Mouse (Mus musculus) MN1 (cell line): ENCODE measurements around the gene Ajap1.

Source experiments
- DNase-seq: peaks from one replicate; pipeline ENCODE4 v3.0.0-alpha.2; 2016; ENCODE audit warnings: low spot score

Gene Ajap1

GRCm38 (mm10) chr4:153482459-153483338 lies at the start of gene Ajap1:
Gene Ajap1 (minus strand): TSS chr4:153482811.
- no peak for DNase-seq

GRCm38 (mm10) chr4:153530536-153530935 lies 47.9 kb upstream of the Ajap1 start:
- no peak for DNase-seq

DNA sequence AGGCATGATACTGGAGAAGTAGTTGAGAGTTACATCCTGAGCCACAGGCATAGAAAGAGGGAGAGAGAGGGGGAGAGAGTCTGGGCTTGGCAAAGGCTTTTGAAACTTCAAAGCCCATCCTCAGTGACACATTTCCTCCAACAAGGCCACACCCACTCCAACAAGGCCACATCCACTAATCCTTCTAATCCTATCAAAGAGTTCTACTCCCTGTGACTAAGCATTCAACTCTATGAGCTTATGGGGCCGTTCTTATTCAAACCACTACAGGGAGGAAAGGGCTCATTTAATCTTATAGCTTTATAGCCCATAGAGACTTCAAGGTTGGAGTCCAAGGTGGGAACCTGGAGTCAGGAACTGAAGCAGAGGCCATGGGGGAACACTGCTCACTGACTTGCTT lies 39.0 kb upstream of the Ajap1 start:
- DNase-seq = no peak

- DNase-seq = no peak
Observed at GRCm38 (mm10) chr4:153519888-153520287, 37.3 kb upstream of the Ajap1 start.

DNA sequence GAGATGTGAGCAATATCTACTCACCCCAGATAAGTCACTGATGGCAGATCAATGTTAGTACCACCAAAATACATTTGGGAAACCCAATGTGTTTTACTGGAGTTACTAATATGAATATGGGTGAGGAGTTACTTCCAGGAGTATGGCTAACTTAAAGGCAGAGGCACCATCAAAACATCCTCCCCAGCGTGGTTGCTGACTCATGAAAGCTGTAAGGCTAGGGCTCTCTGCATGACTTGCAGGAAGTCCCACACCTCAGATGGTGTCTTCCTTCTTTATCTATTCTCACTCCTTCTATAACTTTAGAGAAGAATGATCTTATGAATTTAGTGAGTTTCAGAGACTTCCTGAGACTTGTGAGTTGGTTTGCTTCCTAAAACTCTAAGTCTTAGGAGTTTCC lies 36.7 kb upstream of the Ajap1 start:
- DNase-seq = no peak

DNA sequence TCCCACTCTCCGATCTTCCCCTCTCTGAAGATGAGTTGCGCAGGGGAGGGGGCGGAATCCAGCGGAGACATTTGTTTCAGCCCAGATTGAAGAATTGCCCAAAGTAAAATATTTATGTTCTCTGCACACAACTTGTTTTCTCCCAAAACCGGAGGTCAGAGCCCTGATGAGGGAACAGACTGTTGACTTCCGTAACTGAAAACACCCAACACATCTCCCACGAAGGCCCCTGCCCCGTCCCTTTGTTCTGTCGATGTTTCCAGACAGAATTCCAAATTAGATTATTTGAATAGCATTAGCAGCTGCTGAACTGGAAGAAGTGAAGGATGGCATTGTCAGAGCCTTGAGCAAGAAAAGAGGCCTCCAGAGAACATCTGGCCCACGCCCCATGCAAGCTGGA lies 33.2 kb upstream of the Ajap1 start:
- DNase-seq = no peak

DNA sequence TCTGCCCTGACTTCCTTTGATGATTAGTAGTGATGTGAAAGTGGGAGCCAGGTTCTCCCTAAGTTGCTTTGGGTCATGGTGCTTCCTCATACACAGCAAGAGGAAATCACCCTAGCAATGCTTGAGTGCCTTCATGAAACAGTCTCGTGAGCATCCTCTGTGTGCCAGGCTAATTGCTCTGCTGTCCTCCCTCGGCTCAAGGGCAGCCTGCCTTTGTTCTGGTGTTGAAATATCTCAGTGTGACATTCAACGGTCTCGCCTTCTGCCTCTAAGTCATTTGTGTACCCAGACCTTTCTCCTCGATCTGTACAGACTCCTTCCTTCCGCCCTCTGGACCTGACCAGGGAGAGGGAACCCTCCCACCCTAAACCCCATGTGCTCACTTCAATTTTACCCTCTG lies 31.5 kb upstream of the Ajap1 start:
- DNase-seq = no peak

- no peak for DNase-seq
Observed at GRCm38 (mm10) chr4:153511530-153511929, 28.9 kb upstream of the Ajap1 start.

GRCm38 (mm10) chr4:153501936-153502335 lies 19.3 kb upstream of the Ajap1 start:
- no peak for DNase-seq

DNA sequence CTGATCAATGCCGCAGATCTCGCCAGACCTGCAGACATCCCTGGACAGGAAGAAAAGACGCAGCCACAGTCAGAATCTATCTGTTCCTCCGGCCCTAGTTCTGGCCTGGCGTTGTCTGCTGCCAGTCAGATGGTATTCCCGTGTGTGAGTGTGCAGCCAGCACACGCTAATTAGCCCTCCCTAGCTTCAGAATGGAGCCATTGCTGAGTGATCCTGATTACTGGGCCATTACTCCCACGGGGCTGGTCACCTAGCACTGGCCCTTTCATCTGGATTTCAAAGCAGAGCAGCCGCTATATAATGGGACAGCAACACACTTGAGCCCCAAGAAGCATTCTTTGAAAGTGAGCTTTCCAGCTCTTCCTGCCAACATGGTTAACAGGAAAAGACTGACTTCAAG lies 9.8 kb upstream of the Ajap1 start:
- no peak for DNase-seq

GRCm38 (mm10) chr4:153489116-153489515 lies 6.5 kb upstream of the Ajap1 start:
- DNase-seq = no peak

- DNase-seq = no peak
Observed at GRCm38 (mm10) chr4:153485913-153486312, 3.3 kb upstream of the Ajap1 start.

GRCm38 (mm10) chr4:153484392-153484791 lies 1.8 kb upstream of the Ajap1 start:
- DNase-seq = no peak

- no peak for DNase-seq
Observed at GRCm38 (mm10) chr4:153481361-153482234, 1.0 kb downstream of the Ajap1 start.

DNA sequence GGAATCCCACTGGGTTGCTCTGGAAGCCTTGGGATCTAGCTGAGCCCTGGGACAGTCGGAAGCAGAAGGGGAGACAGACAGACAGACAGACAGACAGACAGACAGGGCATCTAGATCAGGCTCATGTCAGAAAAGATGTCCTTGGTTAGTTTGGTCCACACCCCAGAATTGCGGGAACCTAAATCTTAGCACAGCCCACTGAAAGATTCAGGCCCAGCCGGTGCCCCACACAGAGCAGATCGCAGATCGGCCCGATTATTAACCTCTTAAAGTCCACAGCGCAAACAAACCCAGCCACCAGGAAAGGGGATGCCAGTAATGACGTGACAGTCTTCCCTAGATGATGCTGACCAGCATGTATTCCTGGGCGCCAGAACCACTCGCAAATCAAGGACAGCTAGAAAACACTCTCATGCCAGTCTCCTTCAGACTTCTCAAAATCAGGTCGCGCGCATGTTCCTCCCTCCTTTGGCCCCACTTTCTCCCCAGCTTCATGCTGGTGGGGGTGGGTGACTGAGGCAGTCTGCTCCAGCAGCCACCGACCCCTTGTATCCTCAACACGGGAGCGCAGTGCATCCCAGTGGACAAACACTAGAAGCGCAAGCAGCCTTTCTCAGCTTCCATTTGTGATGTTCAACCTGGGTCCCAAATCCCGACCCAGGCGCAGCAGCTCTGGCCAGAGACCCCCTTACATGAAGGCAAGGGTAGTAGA lies 1.9 kb downstream of the Ajap1 start:
- DNase-seq = no peak

GRCm38 (mm10) chr4:153479144-153479543 lies 3.5 kb downstream of the Ajap1 start:
- no peak for DNase-seq

DNA sequence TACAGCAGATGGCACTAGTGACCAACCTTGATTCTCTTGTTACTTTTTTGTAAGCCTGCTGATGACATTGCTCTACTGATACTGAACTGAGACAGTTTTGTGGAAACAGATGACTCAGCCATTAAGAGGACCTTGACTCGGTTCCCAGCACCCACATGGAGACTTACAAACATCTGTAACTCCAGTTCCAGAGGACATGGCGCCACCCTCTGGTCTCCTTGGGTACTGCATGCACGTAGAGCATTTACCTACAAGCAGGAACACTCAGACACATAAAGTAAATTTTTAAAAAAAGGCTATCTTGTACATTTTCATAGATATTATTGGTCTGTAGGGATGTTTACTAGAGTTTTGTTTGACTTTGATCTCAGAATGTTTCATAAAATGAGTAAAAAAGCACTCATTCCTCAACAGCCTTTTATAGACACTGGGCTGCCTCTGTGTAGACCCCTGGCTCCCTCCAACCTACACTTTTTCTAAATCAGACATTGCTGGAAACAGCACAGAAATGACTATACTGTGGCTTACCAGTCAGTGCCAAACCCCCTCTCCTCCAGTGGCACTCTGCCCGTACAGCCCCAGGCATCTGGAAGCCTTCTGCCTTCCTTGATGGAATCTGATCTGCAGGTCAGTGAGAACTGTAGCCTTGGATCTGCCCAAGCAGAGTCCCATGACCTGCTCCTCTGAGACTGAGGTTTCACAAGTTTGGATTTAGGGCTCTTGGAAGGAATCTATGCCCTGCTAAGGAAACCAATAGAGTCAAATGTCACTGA lies 8.9 kb downstream of the Ajap1 start:
- DNase-seq = no peak

DNA sequence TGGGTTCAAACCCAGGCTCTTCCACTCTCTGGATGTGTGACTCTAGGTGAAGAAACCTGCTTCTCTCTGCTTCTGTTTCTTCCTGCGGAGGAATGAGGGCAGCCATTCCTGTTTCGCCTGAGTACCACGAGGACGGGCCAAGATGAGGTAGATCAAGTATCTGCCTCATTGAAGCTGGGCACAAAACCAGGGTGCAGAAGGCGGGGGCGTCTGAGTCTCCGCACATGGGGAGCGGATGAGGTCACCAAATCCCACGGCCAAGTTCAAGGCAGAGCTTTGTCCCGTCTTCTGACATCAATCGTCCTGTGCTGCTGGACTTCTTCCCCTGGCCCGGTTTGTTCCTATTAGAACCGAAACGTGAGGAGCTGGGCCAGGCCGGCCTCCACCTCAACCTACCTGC lies 12.9 kb downstream of the Ajap1 start:
- DNase-seq = no peak

DNA sequence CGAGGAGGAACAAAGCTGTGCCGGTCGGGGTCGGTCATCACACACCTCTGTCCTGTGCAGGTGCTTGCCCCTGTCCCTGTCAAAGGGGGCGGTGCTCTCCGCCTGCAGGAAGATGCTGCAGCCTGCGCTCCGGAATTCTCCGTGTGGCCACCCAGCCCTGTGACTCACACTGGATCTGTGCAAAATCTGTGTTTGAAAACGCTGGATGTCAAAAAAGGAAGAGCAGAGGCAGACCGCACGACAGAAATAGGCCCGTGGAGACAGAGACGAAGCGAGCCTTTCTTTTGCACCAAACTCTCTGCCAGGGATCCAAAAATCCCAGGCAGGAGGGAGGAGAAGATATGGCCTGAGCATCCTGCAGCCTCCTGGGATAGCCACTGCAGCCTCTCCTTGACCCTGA lies 22.7 kb downstream of the Ajap1 start:
- DNase-seq = no peak

DNA sequence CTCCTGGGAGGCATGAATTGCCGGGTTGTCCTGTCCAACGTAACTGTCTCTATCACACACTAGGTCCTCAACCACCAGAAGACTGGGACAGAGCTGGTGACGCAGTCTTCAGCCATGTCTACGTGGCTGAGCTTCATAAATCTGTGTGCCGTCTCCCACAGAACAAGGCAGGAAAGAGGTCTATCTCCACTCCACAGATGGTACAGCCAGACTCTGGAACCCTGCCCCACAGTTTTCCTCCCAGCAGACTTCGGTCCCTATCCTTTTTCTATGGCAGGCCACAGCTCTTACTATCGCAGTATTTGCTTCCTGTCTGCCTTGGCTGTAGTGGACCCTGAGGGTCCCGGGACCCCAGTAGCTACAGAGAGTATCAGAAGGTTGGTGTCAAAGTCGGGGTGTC lies 23.1 kb downstream of the Ajap1 start:
- DNase-seq = no peak

DNA sequence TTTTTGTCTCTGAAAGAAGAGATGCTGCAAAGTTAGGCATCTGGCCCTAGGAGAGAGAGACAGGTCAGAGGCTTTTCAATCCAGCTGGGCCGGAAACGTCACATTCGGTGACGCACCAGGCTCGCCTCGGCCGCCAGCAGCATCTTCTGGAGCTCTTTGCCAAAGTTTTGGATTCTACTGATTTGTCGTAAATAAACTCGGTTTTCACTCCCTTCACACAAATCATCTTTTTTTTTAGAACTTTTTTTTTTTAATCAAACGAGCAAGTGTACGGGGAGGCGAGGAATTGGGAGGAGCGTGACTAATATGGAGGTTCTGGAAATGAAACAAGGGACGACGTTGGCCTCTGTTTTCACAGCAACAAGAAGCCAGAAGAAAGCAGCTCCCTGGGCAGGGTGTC lies 23.8 kb downstream of the Ajap1 start:
- no peak for DNase-seq

GRCm38 (mm10) chr4:153453496-153453895 lies 29.1 kb downstream of the Ajap1 start:
- no peak for DNase-seq
